Mouse (Mus musculus): ENCODE results near the gene Mip.

Mip gene

DNA sequence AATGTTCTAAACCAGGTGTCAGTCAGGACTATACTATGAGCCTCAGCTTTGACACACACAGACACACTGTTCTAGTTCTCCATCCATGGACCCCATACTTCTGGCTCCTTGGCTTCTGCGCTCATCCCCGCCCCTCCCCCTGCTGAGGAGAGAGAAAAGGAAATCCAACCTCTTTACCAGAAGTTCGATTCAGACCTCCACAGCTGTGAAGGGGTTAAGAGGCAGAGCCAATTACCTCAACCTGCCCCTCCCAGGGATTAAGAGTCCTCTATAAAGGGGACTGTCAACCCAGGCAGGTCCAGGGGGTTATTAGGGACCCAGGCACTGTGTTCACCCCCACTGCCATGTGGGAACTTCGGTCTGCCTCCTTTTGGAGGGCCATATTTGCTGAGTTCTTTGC lies at the start of gene Mip:
Mip (plus strand) TSS at position 301 of the 400 bp plus-strand sequence.
- in situ Hi-C loops (cut with MboI, MseI): no loop called here

DNA sequence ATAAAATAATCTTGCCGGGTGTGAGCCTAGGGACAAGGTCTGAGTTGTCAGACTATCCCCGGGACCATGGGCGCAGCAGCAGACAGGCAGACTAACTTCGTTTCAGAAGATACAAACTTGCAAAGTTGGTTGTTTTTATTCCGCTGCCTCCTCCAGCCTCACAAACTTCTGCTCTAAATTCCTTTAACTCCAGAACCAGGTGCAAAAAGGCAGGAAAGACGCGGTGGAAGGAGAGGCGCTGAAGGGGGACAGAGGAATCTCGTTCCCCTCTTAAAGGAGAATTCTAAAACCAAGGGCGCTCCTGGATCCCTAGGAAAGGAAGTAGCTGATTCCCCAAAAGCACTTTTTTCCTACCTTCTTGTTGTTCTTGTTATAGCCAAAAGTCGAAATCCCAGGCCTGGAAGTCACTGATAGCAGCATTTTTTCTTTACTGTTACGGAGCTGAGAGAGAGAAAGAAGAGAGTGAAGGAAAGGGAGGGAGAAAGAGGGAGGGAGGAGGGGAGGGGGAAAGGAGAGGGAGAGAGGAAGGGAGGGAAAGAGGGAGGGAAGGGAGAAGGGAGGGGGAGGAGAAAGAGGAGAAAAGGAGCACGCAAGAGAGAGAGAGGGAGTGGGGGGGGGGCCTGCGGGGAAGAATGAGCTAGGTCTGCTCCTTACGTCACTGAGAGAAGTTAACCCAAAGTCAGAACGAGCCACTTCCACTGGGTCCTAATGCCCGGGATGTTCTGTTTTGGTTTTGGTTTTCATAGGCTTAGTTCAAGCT lies 49.5 kb upstream of the Mip start:
- in situ Hi-C loops (cut with MboI, MseI): no loop called here

DNA sequence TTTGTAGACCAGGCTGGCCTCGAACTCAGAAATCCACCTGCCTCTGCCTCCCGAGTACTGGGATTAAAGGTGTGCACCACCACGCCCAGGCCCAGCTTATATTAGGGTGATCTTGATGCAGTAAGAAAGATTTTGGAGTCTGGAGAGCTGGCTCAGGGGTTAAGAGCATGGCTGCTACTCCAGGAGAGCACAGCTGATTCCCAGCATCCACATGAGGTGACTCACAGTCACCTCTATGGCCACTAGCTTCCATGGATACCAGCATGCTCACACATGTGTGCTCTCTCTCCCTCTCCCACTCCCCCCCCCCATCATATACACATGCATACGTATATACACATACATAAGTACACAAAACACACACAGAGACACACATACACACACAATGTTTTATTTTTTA lies 48.3 kb upstream of the Mip start:
- in situ Hi-C loops (cut with MboI, MseI): no loop called here

- in situ Hi-C loops (cut with MboI, MseI): no loop called here
Observed at GRCm38 (mm10) chr10:128179989-128180388, 45.6 kb upstream of the Mip start, which contains the start of gene Rbms2. Gene Rbms2 (minus strand): TSS chr10:128180297.

DNA sequence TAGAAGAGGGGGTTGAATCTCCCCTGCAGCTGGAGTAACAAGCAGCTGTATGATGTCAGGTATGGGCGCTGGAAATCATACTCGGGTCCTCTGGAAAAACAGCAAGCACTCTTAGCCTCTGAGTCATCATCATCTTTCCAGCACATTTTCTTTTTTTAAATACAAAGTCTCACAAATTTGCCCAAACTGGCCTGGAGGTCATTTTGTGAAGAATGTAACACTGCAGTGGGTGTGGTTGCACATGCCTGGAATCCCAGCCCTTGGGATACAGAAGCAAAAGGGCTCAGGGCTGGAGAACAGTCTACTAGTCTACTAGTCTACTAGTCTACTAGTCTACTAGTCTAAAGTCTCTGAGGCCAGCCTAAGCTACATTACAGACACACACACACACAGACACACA lies 41.3 kb upstream of the Mip start:
- in situ Hi-C loops (cut with MboI, MseI): no loop called here

DNA sequence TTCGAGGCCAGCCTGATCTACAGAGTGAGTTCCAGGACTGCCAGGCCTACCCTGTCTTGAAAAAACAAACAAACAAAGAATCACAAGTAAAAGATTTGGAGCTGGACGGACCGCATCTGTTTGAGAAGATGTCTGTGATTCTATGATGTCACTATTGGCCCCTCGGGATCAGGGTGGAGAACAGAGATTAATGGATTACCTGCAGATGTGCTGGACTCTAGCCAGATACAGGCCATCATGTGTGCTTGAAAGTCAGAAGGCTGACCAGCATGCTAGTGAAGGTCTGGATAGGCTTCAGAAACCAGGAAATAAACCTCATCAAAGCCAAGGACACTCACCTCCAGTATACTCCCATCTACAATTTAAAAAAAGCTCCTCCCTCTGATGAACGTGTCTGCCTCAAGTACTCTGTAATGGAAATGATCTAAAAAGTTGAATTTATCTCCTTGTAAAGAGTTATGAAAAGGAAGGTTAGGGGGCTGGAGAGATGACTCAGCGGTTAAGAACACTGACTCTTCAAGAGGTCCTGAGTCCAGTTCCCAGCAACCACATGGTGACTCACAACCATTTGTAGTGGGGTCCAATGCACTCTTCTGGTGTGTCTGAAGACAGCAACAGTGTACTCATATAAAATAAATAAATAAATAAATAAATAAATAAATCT lies 40.2 kb upstream of the Mip start:
- in situ Hi-C loops (cut with MboI, MseI): loop anchor here (5.0 kb wide), 2 partner anchors 43 to 658 kb away; no protein-coding TSS in a partner anchor

DNA sequence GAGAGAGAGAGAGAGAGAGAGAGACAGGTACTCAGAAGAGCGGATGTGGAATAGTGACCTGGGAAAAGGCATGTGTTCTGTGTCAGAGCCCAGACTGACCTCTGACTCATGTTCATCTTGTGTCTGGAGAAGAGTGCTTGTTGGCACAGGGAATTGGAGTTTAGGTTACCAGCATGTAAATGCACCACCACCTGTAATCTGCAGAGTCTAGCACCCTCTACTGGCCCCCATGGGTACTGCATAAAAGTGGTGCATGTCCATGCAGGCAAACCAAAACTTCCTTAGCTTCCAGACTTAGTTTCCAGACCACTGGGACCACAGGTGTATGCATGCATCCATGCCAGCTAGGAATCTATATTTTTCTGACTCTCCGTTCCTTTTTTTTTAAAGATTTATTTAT lies 39.7 kb upstream of the Mip start:
- in situ Hi-C loops (cut with MboI, MseI): loop anchor here (5.0 kb wide), 2 partner anchors 44 to 659 kb away; no protein-coding TSS in a partner anchor

DNA sequence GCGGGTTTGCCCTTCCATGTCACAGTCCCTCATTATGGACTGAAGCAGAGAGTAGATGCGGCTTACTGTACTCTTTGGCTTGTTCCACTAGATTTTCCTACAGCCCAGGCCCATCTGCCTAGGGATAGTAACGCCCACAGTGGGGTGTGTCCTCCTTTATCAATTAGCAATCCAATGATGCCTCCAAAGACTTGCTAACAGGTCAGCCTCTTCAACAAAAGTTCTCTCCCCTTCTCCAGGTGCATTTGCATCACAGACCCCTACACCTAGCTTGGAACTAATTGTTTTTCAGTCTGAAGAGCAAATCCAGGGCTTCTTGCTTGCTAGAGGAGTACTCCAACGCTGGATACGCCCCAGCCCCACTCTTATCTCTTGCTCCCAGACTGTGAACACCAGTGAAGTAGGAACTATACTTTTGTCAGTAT lies 38.4 kb upstream of the Mip start:
- in situ Hi-C loops (cut with MboI, MseI): loop anchor here (5.0 kb wide), 2 partner anchors 45 to 660 kb away; no protein-coding TSS in a partner anchor

- in situ Hi-C loops (cut with MboI, MseI): loop anchor here (5.0 kb wide), 2 partner anchors 46 to 661 kb away; no protein-coding TSS in a partner anchor
Observed at GRCm38 (mm10) chr10:128188242-128188877, 37.3 kb upstream of the Mip start.

DNA sequence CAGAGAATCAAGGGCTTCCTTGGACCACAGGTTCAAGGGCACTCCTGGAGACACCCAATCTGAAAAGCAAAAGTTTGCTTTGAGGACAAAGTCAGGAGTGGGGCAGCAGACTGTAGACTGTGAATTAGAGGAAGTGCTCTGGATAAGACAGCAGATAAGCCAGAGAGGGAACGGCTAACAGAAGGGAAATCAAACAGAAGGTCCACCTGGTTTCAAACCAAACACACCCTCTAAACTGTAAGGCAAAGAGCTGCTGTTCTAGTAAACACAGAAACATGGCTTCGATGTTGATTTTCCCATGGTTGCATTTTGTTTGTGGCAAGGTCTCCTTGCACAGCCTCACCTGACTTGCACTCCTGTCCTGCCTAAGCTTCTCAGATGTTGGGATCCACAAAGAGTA lies 34.2 kb upstream of the Mip start:
- in situ Hi-C loops (cut with MboI, MseI): loop anchor here (5.0 kb wide), 1 partner anchor 99 kb away; the partner anchor contains the start of gene Baz2a

DNA sequence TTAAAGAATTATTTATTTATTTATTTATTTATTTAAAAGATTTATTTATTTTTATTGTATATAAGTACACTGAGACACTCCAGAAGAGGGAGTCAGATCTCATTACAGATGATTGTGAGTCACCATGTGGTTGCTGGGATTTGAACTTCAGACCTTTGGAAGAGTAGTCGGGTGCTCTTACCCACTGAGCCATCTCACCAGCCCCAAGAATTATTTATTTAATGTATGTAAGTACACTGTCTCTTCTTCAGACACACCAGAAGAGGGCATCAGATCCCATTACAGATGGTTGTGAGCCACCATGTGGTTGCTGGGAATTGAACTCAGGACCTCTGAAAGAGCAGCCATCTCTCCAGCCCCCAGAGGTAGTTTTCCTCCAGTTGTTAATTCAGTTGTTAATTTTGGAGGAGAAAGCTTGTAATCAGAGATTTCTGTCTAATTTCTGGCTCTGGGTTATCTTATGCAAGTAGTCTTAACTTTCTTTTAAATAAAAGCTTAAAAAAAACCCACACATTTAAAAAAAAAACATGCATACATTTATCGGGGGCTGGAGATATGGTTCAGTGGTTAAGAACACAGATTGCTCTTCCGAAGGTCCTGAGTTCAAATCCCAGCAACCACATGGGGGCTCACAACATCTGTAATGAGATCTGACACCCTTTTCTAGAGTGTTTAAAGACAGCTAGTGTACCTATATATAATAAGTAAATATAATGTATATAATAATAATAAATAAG lies 33.4 kb upstream of the Mip start:
- in situ Hi-C loops (cut with MboI, MseI): loop anchor here (5.0 kb wide), 1 partner anchor 100 kb away; the partner anchor contains the start of gene Baz2a

GRCm38 (mm10) chr10:128193113-128193512 lies 32.5 kb upstream of the Mip start:
- in situ Hi-C loops (cut with MboI, MseI): loop anchor here (5.0 kb wide), 1 partner anchor 101 kb away; the partner anchor contains the start of gene Baz2a

- in situ Hi-C loops (cut with MboI, MseI): loop anchor here (5.0 kb wide), 1 partner anchor 102 kb away; the partner anchor contains the start of gene Baz2a
Observed at GRCm38 (mm10) chr10:128194024-128194550, 31.6 kb upstream of the Mip start, which contains the start of gene Gls2. Gene Gls2 (plus strand): TSS chr10:128194457.

GRCm38 (mm10) chr10:128194551-128195461 lies 30.8 kb upstream of the Mip start:
- in situ Hi-C loops (cut with MboI, MseI): loop anchor here (5.0 kb wide), 1 partner anchor 103 kb away; the partner anchor contains the start of gene Baz2a

DNA sequence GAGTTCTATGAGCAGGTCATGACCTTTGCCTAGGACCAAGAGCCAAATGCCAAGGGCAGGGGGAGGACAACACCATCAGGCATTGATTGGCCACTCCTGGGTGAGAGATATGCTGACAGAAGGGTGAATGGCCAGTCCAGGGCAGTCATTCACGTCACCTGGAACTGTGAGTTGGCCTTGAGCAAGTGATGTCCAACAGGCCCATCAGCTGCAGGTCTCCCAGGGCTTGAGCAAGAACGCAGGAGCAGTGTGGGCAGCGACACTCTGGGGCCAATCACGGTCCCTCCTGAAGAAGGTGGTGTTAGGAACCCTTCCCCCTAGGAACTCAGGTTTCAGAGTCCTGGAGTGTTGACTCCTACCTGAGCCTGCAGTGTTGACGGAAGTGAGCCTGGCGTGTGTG lies 23.8 kb upstream of the Mip start:
- in situ Hi-C loops (cut with MboI, MseI): no loop called here

DNA sequence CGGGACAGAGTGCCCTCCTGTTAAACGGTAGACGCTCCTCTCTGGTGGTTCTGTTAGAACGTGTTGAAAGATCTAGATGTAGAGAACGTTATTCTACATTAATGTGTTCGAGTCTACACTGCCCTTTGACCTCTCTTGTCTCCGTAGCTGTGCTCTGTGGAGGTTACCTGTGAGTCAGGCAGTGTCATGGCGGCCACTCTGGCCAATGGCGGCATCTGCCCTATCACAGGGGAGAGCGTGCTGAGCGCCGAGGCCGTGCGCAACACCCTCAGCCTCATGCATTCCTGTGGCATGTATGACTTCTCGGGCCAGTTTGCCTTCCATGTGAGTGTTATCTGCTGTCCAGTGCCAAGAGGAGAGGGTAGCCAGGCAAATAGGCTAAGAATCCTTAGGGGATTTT lies 20.7 kb upstream of the Mip start:
- in situ Hi-C loops (cut with MboI, MseI): no loop called here

DNA sequence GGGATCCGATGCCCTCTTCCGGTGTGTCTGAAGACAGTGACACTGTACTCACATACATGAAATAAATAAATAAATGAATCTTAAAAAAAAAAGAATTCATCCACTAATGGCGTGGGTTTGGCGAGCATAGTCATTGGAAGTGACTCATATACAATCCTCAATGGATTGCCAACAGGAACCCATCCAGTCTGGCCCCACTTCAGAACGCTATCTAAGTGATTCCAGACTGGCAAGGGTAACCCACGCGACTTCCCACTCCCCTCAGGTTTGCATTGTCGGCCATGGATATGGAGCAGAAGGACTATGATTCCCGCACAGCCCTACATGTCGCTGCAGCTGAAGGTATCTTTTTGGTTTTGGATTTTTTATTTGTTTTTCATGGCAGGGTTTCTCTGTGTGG lies 17.3 kb upstream of the Mip start:
- in situ Hi-C loops (cut with MboI, MseI): no loop called here

GRCm38 (mm10) chr10:128209311-128210009 lies 16.2 kb upstream of the Mip start:
- in situ Hi-C loops (cut with MboI, MseI): no loop called here

DNA sequence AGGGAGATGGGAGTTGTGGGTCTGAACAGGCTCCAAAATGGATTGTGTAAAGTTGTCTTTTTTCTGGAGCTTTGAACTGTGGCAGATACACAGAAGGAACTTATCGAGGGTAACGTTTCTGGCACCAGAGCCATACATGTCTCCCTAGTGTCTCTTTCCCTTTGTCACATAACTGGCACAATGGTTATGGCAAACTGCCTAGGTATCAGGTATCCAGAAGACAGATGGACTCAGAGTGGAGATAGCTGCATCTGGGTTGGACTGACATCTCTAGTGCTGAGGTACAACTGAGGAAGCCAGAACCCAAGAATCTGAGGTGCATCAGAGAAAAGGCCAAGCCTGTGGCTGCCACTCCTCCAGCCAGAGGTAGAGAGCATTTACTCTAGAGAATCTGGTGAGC lies 15.5 kb upstream of the Mip start:
- in situ Hi-C loops (cut with MboI, MseI): no loop called here

All from T-helper 2 cell (primary cell).